Mouse (Mus musculus): ENCODE results near the gene Rnf123. TPM values are rescaled to one million over a fixed set of nuclear protein-coding genes. Genes with fewer than 3 reads are reported as not detected.
A peak's percentile ranks its signal among the peaks of the same experiment; 100 is the strongest.

Rnf123 gene
- polyA plus RNA-seq, 1 experiment from 2014 or later, result 50.1 TPM

- TF ChIP-seq EP300 (IDR thresholded peaks at IDR 0.05; ENCODE audit: low read depth), result peak; percentile 95
- no peak for TF ChIP-seq CTCF (IDR thresholded peaks at IDR 0.05; ENCODE audit: low read depth)
- no peaks in the 10 kb centered on the region for H3K27me3 ChIP-seq (ENCODE audit: insufficient read depth, low read length)
- H3K4me1 ChIP-seq (ENCODE audit: insufficient read depth), result peaks cover 33% of the 10 kb centered on the region
- H3K4me2 ChIP-seq (ENCODE audit: low read depth, low read length), result peak overlapping the region; percentile 92
- H3K27ac ChIP-seq (ENCODE audit: low read depth), result peak overlapping the region; percentile 98
- H3K36me3 ChIP-seq (replicated peaks; ENCODE audit: insufficient read depth, low read length), result peaks cover 30% of the 10 kb centered on the region
- no peaks in the 10 kb centered on the region for H3K9me3 ChIP-seq (ENCODE audit: low read length)
- H3K9ac ChIP-seq (replicated peaks), result peak overlapping the region; percentile 92
- ATAC-seq (peak; percentile 79), DNase-seq (peak; percentile 87)
- WGBS (ENCODE audit: insufficient replicate concordance), result under 1% methylated on average over 16 of the region's 16 CpGs
- peak overlapping the region; percentile 76 for H3K4me3 ChIP-seq (ENCODE audit: low read depth, low read length)
Observed at GRCm38 (mm10) chr9:108094998-108095411, 11.9 kb upstream of the Rnf123 start.

GRCm38 (mm10) chr9:108094184-108094941 is 11.2 kb upstream of the Rnf123 start, which contains the start of gene Apeh:
Gene Apeh (minus strand): TSS chr9:108094606.
- H3K9ac ChIP-seq (replicated peaks), result peak within 1 kb of the TSS; percentile 92
- WGBS (ENCODE audit: insufficient replicate concordance), result under 1% methylated on average over 52 of the region's 52 CpGs

DNA sequence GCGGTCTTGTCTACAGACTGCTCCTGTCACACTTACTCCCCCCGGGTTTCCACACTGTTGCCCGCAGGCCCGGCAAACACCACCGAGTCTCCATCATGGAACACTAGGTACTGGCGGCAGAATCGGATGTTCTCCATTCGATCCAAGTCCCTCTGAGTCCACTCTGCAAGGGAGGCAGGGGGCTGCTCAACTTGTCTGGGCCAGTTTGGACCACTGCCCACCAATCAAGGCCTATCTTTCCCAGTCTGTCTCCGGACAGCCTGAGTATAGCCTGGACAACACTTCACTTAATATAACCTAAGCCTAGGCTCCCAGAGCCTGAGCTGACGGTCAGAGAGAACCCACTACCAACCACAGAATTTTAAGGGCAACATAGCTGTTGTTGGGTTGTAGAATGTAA is 10.4 kb upstream of the Rnf123 start:
- TF ChIP-seq CTCF (IDR thresholded peaks at IDR 0.05; ENCODE audit: low read depth), result no peak
- no peak for TF ChIP-seq EP300 (IDR thresholded peaks at IDR 0.05; ENCODE audit: low read depth)
- peak overlapping the region; percentile 76 for H3K4me3 ChIP-seq (ENCODE audit: low read depth, low read length)
- no peak for ATAC-seq
- H3K27me3 ChIP-seq (ENCODE audit: insufficient read depth, low read length), result no peaks in the 10 kb centered on the region
- H3K36me3 ChIP-seq (replicated peaks; ENCODE audit: insufficient read depth, low read length), result peaks cover 44% of the 10 kb centered on the region
- WGBS (ENCODE audit: insufficient replicate concordance), result 63% methylated on average over 10 of the region's 10 CpGs
- no peak for DNase-seq
- H3K9ac ChIP-seq (replicated peaks), result peak overlapping the region; percentile 92
- H3K4me2 ChIP-seq (ENCODE audit: low read depth, low read length), result peak overlapping the region; percentile 92
- H3K4me1 ChIP-seq (ENCODE audit: insufficient read depth), result peaks cover 31% of the 10 kb centered on the region
- peak overlapping the region; percentile 98 for H3K27ac ChIP-seq (ENCODE audit: low read depth)
- H3K9me3 ChIP-seq (ENCODE audit: low read length), result no peaks in the 10 kb centered on the region

More at GRCm38 (mm10) chr9:108094184-108094941, 11.2 kb upstream of the Rnf123 start, which contains the start of gene Apeh:
- Histone ChIP-seq H3K4me1 (ENCODE audit: insufficient read depth) (peaks cover 33% of the 10 kb centered on the region), H3K4me2 (ENCODE audit: low read depth, low read length) (peak within 1 kb of the TSS; percentile 92), H3K27me3 (ENCODE audit: insufficient read depth, low read length) (no peaks in the 10 kb centered on the region), H3K9me3 (ENCODE audit: low read length) (no peaks in the 10 kb centered on the region), H3K4me3 (ENCODE audit: low read depth, low read length) (peak within 1 kb of the TSS; percentile 76), H3K36me3 (replicated peaks; ENCODE audit: insufficient read depth, low read length) (peaks cover 37% of the 10 kb centered on the region), H3K27ac (ENCODE audit: low read depth) (peak within 1 kb of the TSS; percentile 98)
- ATAC-seq (peak; percentile 83), DNase-seq (peak; percentile 99)
- TF ChIP-seq EP300 (IDR thresholded peaks at IDR 0.05; ENCODE audit: low read depth) (no peak; the same call in 1 of the 2 replicates), CTCF (IDR thresholded peaks at IDR 0.05; ENCODE audit: low read depth) (peak; percentile 33; the same call in 1 of the 2 replicates)

DNA sequence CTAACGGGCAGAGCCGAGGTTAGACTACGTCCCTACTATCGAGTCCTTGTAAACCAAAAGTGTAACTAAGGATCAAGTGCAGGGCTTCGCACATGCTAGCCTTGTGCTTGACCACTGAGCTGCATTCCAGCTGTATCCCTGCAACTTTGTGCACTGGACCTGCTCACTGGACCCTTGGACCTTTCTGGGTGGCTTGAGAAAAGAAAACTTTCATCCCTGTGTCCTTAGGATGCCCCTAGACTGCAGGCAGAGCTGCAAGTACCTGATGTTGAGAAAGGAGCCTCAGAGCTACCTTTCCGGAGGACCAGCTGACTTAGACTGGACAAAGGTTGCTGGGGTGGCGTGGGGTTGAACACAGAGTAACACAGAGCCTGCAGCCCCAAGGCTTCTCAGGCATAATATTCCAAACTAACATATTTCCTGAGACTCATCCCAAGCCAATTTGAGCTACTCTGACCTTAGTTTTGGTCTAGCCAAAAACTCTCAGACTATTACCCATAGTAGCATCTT is 7.5 kb upstream of the Rnf123 start:
- H3K9ac ChIP-seq (replicated peaks), result no peak overlapping the region
- H3K27ac ChIP-seq (ENCODE audit: low read depth), result no peak overlapping the region
- DNase-seq, result no peak
- H3K4me1 ChIP-seq (ENCODE audit: insufficient read depth), result peaks cover 17% of the 10 kb centered on the region
- H3K9me3 ChIP-seq (ENCODE audit: low read length), result no peaks in the 10 kb centered on the region
- peaks cover 74% of the 10 kb centered on the region for H3K36me3 ChIP-seq (replicated peaks; ENCODE audit: insufficient read depth, low read length)
- 91% methylated on average over 7 of the region's 7 CpGs for WGBS (ENCODE audit: insufficient replicate concordance)
- no peak for TF ChIP-seq EP300 (IDR thresholded peaks at IDR 0.05; ENCODE audit: low read depth)
- no peak for TF ChIP-seq CTCF (IDR thresholded peaks at IDR 0.05; ENCODE audit: low read depth)
- no peaks in the 10 kb centered on the region for H3K27me3 ChIP-seq (ENCODE audit: insufficient read depth, low read length)
- H3K4me2 ChIP-seq (ENCODE audit: low read depth, low read length), result no peak overlapping the region
- no peak overlapping the region for H3K4me3 ChIP-seq (ENCODE audit: low read depth, low read length)
- ATAC-seq, result no peak

DNA sequence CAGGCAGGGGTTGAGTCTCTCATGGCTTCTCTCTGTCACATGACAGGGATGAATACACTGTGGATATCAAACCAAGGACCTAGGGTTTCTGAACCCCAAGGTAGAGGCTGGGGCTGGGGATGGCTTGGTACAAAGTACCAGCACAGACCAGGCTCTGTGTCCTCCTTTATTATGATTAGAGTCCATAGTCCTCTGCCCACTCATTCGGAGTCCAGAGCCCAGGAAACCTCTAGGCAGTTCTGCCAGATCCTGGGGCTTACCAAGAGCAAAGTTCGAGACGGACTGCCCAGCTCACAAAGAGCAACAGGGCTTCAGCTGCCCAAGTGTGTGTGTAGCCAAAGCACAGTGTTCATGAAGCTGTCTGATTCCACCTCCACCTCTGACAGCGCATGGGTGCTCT is 2.1 kb upstream of the Rnf123 start:
- Histone ChIP-seq H3K9me3 (ENCODE audit: low read length) (no peaks in the 10 kb centered on the region), H3K27me3 (ENCODE audit: insufficient read depth, low read length) (no peaks in the 10 kb centered on the region), H3K4me2 (ENCODE audit: low read depth, low read length) (no peak overlapping the region), H3K9ac (replicated peaks) (peak overlapping the region; percentile 24), H3K27ac (ENCODE audit: low read depth) (peak overlapping the region; percentile 63), H3K4me1 (ENCODE audit: insufficient read depth) (peaks cover 44% of the 10 kb centered on the region), H3K36me3 (replicated peaks; ENCODE audit: insufficient read depth, low read length) (peaks cover 69% of the 10 kb centered on the region), H3K4me3 (ENCODE audit: low read depth, low read length) (no peak overlapping the region)
- 78% methylated on average over 4 of the region's 4 CpGs for WGBS (ENCODE audit: insufficient replicate concordance)
- ATAC-seq, result no peak
- no peak for TF ChIP-seq CTCF (IDR thresholded peaks at IDR 0.05; ENCODE audit: low read depth)
- TF ChIP-seq EP300 (IDR thresholded peaks at IDR 0.05; ENCODE audit: low read depth), result no peak
- DNase-seq, result no peak

DNA sequence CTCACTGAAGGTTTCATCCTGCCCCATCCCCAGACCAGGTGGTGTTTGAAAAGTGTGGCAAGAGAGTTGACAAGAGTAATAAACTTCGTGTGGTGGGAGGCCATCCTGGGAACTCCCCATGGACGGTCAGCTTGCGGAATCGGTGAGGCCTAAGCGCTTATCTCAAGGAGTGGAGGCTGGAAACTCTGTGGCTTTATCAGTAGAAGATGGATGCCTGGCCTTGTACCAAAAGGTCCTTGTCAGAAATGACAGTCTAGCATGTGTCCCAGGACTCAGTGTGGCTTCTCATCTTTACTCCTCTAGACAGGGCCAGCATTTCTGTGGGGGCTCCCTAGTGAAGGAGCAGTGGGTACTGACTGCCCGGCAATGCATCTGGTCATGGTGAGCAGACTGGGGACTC is 415 bp upstream of the Rnf123 start:
- ATAC-seq, result no peak
- peaks cover 52% of the 10 kb centered on the region for H3K36me3 ChIP-seq (replicated peaks; ENCODE audit: insufficient read depth, low read length)
- H3K9me3 ChIP-seq (ENCODE audit: low read length), result no peaks in the 10 kb centered on the region
- H3K27me3 ChIP-seq (ENCODE audit: insufficient read depth, low read length), result no peaks in the 10 kb centered on the region
- 58% methylated on average over 6 of the region's 6 CpGs for WGBS (ENCODE audit: insufficient replicate concordance)
- peak overlapping the region; percentile 63 for H3K27ac ChIP-seq (ENCODE audit: low read depth)
- H3K4me1 ChIP-seq (ENCODE audit: insufficient read depth), result peaks cover 52% of the 10 kb centered on the region
- peak overlapping the region; percentile 56 for H3K4me2 ChIP-seq (ENCODE audit: low read depth, low read length)
- H3K9ac ChIP-seq (replicated peaks), result peak overlapping the region; percentile 42
- TF ChIP-seq EP300 (IDR thresholded peaks at IDR 0.05; ENCODE audit: low read depth) (peak; percentile 75), CTCF (IDR thresholded peaks at IDR 0.05; ENCODE audit: low read depth) (no peak)
- no peak overlapping the region for H3K4me3 ChIP-seq (ENCODE audit: low read depth, low read length)
- DNase-seq, result no peak

Measured in liver, postnatal 0 days (tissue).